Mouse (Mus musculus) cerebellum, adult 9-11 months (tissue): ENCODE measurements around the gene Coa6.
"Not testable (repeated sequence)": the region's sequence is repeated elsewhere in the genome, so short reads cannot be mapped to it uniquely, and the experiment has no call there.

Source experiments
- DNase-seq: peaks from one replicate; pipeline ENCODE4 v3.0.0; 2022

Gene Coa6

DNA sequence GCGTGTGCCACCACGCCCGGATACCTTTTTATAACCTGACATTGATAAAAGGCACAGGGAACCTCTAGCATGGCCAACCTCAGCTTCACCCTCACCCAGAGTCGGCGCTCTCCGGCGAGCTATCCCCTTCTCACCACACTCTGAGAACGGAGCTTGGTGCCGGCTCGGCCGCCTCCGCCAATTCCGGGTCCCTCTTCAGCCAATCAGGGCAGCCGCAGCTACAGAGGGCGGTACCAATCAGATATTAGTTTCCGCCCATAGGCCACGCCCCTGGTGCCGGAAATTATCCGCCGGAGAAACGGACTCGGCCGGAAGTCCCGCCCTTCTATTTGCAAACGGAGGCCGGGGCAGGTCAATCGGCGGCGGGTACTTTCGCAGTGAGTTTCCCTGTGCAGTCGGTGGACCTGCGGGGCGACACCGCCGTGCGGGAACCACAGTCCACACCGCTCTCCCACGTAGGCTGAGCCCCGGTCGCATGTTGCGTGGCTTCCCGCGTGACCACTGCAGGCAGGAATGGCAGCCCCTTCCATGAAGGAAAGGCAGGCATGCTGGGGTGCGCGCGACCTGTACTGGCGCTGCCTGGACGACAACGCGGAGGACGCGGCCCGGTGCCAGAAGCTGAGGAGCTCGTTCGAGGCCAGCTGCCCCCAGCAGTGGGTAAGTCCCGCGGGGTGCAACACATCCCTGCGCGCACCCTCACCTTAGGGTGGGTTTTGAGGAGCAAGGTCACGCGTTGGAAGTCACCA lies at the start of gene Coa6:
TSS of gene Coa6 (plus strand) at position 342 of the 746 bp plus-strand sequence.
- DNase-seq: peak; percentile 98

DNA sequence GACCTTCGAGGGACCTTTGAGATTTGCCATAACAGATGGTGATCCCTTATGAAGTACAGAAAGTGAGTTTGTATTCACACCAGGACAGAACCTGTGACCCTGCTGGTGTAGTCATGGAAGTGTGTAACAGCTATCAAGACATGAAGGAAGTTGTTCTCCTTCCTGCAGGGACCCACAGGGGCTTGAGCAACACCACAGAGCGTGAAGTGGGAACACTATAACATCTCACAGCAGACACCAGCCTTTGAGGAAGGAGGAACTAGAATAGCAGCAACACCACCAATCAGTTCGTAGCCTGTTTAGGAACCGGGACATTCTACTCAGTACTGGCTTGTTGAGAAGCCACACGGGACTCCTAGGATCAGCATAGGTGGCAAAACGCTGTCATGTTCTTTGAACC lies 42.7 kb upstream of the Coa6 start:
- DNase-seq: no peak

GRCm38 (mm10) chr8:126380141-126380540 lies 42.2 kb upstream of the Coa6 start:
- no peak for DNase-seq

GRCm38 (mm10) chr8:126381299-126381698 lies 41.0 kb upstream of the Coa6 start:
- no peak for DNase-seq

GRCm38 (mm10) chr8:126382216-126382615 lies 40.1 kb upstream of the Coa6 start:
- DNase-seq: no peak

- DNase-seq: peak; percentile 65
Measured at GRCm38 (mm10) chr8:126382749-126383148, 39.6 kb upstream of the Coa6 start.

DNA sequence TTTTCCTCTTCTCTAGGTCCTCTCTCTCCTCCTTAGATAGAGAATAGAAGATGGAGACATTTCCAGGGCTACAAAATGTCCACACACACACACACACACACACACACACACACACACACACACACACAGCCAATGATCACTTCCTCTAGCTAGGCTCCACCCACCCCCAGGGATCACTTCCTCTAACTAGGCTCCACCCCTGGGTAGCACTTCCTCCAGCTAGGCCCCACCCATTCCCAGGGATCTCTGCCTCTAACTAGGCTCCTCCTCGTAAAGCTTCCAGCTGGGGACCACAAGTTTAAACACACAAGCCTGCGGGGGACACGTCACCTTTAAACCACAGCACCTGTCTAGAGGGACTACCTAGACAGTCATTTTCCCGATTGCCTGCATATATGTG lies 34.7 kb upstream of the Coa6 start:
- DNase-seq: no peak

DNA sequence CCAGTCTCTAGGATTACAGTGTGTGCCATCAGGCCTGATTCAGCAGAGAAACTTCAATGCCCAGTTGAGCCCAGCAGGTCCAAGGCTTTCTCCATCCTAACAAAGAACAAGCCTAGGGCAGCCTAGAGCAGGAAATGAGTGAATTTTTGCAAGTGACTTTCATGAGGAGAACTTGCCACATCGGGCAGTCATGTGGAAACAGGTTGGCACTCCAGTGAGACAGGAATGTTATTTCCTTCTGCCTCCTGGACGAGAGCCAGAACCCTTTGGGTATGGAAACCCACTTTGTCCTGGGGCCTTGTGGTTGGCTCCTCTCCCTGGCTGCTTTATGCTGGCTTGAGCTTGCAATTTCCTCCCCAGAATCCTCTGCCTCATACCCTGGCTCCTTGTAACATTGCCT lies 30.8 kb upstream of the Coa6 start:
- DNase-seq: peak; percentile 81

- DNase-seq: no peak
Measured at GRCm38 (mm10) chr8:126395386-126395785, 26.9 kb upstream of the Coa6 start.

GRCm38 (mm10) chr8:126395917-126396316 lies 26.4 kb upstream of the Coa6 start:
- DNase-seq: no peak

GRCm38 (mm10) chr8:126398349-126398748 lies 24.0 kb upstream of the Coa6 start:
- no peak for DNase-seq

DNA sequence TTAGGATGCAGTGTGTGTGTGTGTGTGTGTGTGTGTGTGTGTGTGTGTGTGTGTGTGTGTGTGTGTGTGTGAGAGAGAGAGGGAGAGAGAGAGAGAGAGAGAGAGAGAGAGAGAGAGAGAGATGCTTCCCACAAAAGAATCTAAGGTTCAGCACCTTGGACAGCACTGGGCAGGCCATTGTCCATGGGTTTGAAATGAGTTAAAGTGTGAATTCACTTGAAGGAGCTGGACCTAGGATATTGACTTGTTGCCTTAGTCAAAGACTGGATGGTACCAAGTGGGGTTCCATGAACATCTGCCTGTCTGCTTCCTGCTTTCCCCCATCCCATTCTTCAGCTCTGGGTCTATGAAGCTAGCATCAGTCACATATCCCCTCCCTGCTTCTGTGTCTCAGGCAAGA lies 17.8 kb upstream of the Coa6 start:
- DNase-seq: not testable (repeated sequence)

- DNase-seq: no peak
Measured at GRCm38 (mm10) chr8:126405030-126405429, 17.3 kb upstream of the Coa6 start.

DNA sequence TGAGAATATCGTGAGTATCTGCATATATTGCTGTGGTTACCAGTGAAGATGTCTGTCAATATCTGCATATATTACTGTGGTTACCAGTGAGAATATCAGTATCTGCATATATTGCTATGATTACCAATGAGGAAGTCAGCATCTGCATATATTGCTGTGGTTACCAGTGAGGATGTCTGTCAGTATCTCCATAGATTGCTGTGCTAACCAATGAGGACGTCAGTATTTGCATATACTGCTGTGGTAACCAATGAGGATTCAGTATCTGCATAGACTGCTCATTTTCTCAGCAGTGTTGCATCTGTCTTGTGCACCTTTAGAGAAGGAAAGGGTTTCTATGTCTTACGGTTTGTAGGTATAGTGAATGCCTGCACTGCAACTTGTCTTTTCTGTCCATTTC lies 1.5 kb upstream of the Coa6 start:
- DNase-seq: no peak

GRCm38 (mm10) chr8:126422920-126423300 lies 595 bp downstream of the Coa6 start:
- DNase-seq: no peak

DNA sequence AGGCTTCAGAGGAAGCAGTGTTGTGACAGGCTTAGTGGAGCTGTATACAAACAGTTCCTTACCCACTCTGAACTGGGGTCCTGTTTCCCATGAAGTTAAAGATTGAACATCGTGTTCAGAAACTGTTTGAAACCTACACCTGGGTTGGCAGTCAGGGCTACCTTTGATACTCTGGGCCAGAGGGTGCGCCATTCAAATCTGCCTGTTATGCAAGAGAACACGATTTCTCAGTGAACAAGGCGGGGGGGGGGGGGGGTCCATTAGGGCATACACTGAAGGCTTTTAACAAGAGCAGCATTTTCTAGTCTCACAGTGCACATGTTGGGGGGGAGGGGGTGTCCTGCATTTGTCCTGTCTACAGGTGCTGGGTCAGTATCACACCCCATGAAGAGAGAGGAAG lies 1.8 kb downstream of the Coa6 start:
- DNase-seq: no peak

- DNase-seq: no peak
Measured at GRCm38 (mm10) chr8:126424946-126425345, 2.6 kb downstream of the Coa6 start.

DNA sequence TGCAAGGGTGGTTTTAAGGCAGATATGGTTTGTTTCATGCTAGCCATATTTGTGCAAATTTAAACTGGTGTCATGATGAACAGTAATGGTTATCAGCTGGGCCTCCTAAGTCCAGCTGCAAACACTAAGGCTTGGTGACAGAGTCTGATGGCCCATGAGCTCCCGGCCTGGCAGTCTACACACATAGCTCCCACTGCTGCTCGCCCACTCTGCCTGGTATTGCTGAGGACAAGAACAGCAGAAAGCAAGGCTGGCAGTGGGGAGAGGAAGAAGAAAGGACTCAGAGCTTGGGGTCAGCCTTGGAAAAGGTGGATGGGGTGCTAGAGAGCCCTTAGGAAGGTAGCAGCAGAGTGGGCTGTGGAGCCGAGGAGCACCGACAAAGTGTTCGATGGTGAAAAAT lies 7.3 kb downstream of the Coa6 start:
- DNase-seq: no peak

DNA sequence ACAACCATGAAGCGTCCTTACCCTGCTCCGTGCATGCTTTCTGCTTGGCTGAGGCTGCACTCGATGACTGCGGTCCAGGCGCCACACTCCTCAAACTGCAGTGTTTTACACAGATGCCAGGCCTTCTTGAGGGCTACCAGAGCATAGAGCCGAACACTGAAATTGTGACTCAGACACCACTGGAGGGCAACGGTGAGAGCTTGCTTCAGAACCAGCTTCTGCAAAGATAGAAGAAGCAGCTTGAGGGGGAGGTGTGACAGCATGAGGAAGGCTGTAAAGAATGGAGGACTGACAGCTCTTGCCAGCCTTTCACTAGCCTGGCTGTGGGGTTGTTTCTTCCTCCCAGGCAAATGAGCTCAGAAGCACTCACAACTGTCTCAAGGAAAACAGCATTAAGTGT lies 11.5 kb downstream of the Coa6 start:
- no peak for DNase-seq

DNA sequence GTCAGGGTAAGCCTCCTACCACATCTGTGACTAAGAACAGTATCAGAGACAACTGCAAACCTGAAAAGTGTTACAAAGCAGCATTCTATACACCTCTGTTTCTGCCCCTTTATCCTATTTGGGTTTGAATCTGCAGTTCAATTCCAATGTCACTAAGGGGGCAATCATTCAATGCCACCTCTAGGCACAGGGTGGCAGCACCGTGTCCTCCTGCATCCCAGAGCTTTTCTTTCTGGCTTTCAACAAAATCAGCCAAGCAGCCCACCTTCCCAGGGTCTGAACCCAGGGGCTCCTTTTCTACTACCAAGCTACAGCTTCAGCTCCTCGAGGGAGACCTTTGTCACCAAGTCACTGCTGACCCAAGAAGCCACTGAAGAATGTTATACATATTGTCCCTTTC lies 16.6 kb downstream of the Coa6 start:
- no peak for DNase-seq

- no peak for DNase-seq
Measured at GRCm38 (mm10) chr8:126451158-126451557, 28.8 kb downstream of the Coa6 start.

DNA sequence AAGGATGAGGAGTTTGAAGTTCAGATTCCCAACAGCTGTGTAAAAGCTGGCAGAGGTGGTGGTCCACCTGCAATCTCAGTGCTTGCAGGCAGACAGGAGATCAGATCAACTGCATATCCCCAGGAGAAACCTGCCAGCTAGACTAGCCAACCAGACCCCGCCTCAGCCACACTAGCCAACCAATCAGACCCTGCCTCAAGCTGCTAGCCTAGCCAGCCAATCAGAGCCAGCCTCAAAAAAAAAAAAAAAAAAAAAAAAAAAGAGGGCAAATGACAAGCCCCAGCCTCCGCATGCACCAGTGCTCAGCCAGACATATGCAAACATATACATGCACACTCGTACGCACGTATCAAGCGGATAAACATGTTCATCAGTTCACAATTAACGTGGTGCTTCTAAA lies 33.1 kb downstream of the Coa6 start:
- DNase-seq: no peak

DNA sequence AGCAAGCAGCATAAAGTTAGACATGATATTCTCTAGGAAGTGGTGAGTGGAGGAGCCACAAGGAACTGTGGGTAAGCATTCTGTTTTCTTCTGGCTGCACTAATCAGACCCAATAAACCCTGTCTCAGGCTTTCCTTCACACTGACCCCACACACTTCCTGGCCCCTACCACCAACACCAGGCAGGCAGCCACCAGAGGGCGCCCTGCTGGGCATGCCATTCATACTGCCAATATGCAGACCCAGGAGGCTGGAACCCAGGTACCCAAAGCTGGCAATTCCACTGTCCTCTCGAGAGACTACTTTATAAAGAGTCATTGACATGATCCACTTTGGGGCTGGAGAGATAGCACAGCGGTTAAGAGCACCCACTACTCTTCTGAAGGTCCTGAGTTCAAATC lies 38.0 kb downstream of the Coa6 start:
- no peak for DNase-seq

- no peak for DNase-seq
Measured at GRCm38 (mm10) chr8:126461735-126462134, 39.4 kb downstream of the Coa6 start.

GRCm38 (mm10) chr8:126464071-126464470 lies 41.8 kb downstream of the Coa6 start:
- DNase-seq: no peak
